Mouse (Mus musculus): ENCODE results near the gene Sit1. TPM values are rescaled to one million over a fixed set of nuclear protein-coding genes. Genes with fewer than 3 reads are reported as not detected.

Sit1 gene
- polyA plus RNA-seq, 1 experiment from 2014 or later = not detected

DNA sequence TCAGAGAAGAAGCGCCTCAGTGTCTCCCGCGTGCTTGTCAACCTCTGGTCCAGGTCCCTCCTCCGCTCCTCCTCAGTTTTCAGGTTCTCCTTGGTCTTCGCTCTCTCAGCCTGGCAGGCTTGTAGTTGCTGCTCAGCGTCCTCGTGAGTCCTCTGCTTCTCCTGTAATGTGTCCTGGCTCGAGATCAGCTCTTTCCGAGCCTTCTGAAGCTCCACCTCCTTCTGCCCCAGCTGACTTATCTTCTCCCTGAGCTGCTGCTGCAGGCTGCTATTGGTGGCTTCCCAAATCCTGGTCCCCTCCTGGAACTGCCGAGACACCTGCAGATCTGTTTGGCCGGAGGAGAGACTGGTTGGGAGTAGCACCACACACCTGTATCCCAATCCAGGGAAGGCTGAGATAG is 31.2 kb downstream of the Sit1 start:
- Histone ChIP-seq H3K27ac (replicated peaks; ENCODE audit: low read depth, low read length) (no peak overlapping the region), H3K9ac (replicated peaks; ENCODE audit: low read length) (no peak overlapping the region), H3K4me2 (ENCODE audit: low read length) (no peak overlapping the region), H3K27me3 (ENCODE audit: control insufficient read depth, insufficient read depth, low read length) (no peaks in the 10 kb centered on the region), H3K4me3 (replicated peaks; ENCODE audit: low read depth, low read length) (no peak overlapping the region), H3K36me3 (ENCODE audit: control insufficient read depth, insufficient read depth, low read length) (peaks cover 16% of the 10 kb centered on the region), H3K4me1 (ENCODE audit: control insufficient read depth, insufficient read depth, low read length) (peaks cover 11% of the 10 kb centered on the region; the same call in 1 of the 2 replicates), H3K9me3 (ENCODE audit: control insufficient read depth, low read length) (no peaks in the 10 kb centered on the region)
- no peak for ATAC-seq (ENCODE audit: low FRiP score, low TSS enrichment)
- no peak for DNase-seq
- WGBS = 65% methylated on average over 11 of the region's 11 CpGs

DNA sequence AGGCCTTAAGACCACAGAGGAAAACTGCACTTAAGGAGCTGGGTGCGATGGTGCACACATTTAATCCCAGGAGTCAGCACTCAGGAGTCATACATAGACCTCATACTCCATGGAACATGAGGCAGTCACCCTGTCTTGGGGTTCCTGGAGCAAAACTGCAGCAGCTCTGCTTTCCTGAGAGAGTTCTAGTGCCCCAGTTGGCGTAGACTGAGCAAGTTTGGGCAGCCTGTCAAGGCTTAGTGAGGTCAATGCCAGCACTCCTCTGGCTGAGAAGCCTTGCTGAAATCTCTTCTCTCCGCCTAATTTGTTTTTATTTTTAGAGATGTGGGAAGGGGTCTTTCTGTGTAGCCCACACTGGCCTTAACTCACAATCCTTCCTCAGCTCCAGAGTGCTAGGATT is 35.0 kb downstream of the Sit1 start:
- Histone ChIP-seq H3K36me3 (ENCODE audit: control insufficient read depth, insufficient read depth, low read length) (peaks cover 42% of the 10 kb centered on the region), H3K4me1 (ENCODE audit: control insufficient read depth, insufficient read depth, low read length) (peaks cover 16% of the 10 kb centered on the region), H3K27me3 (ENCODE audit: control insufficient read depth, insufficient read depth, low read length) (no peaks in the 10 kb centered on the region), H3K9ac (replicated peaks; ENCODE audit: low read length) (no peak overlapping the region), H3K27ac (replicated peaks; ENCODE audit: low read depth, low read length) (no peak overlapping the region), H3K9me3 (ENCODE audit: control insufficient read depth, low read length) (no peaks in the 10 kb centered on the region), H3K4me3 (replicated peaks; ENCODE audit: low read depth, low read length) (no peak overlapping the region), H3K4me2 (ENCODE audit: low read length) (no peak overlapping the region)
- DNase-seq (no peak), ATAC-seq (ENCODE audit: low FRiP score, low TSS enrichment) (no peak)
- 89% methylated on average over 3 of the region's 3 CpGs for WGBS

GRCm38 (mm10) chr4:43447251-43447650 is 36.3 kb downstream of the Sit1 start:
- Histone ChIP-seq H3K4me1 (ENCODE audit: control insufficient read depth, insufficient read depth, low read length) (peaks cover 11% of the 10 kb centered on the region), H3K9ac (replicated peaks; ENCODE audit: low read length) (no peak overlapping the region)
- WGBS = 85% methylated on average over 13 of the region's 13 CpGs

GRCm38 (mm10) chr4:43443511-43443910 is 40.0 kb downstream of the Sit1 start:
- peaks cover 39% of the 10 kb centered on the region for H3K36me3 ChIP-seq (ENCODE audit: control insufficient read depth, insufficient read depth, low read length)
- ATAC-seq (ENCODE audit: low FRiP score, low TSS enrichment) = no peak
- H3K9ac ChIP-seq (replicated peaks; ENCODE audit: low read length) = peak overlapping the region; percentile 98
- peak; percentile 61 for DNase-seq
- H3K27ac ChIP-seq (replicated peaks; ENCODE audit: low read depth, low read length) = peak overlapping the region; percentile 95
- peaks cover 13% of the 10 kb centered on the region for H3K4me1 ChIP-seq (ENCODE audit: control insufficient read depth, insufficient read depth, low read length)
- WGBS = 1% methylated on average over 28 of the region's 28 CpGs
- no peaks in the 10 kb centered on the region for H3K27me3 ChIP-seq (ENCODE audit: control insufficient read depth, insufficient read depth, low read length)
- peak overlapping the region; percentile 87 for H3K4me3 ChIP-seq (replicated peaks; ENCODE audit: low read depth, low read length)
- peak overlapping the region; percentile 83 for H3K4me2 ChIP-seq (ENCODE audit: low read length)
- no peaks in the 10 kb centered on the region for H3K9me3 ChIP-seq (ENCODE audit: control insufficient read depth, low read length)

More at GRCm38 (mm10) chr4:43447251-43447650, 36.3 kb downstream of the Sit1 start:
- H3K4me2 ChIP-seq (ENCODE audit: low read length) = no peak overlapping the region
- peaks cover 42% of the 10 kb centered on the region for H3K36me3 ChIP-seq (ENCODE audit: control insufficient read depth, insufficient read depth, low read length)
- DNase-seq = no peak
- no peak for ATAC-seq (ENCODE audit: low FRiP score, low TSS enrichment)
- H3K4me3 ChIP-seq (replicated peaks; ENCODE audit: low read depth, low read length) = no peak overlapping the region
- no peaks in the 10 kb centered on the region for H3K27me3 ChIP-seq (ENCODE audit: control insufficient read depth, insufficient read depth, low read length)
- no peak overlapping the region for H3K27ac ChIP-seq (replicated peaks; ENCODE audit: low read depth, low read length)
- H3K9me3 ChIP-seq (ENCODE audit: control insufficient read depth, low read length) = no peaks in the 10 kb centered on the region

DNA sequence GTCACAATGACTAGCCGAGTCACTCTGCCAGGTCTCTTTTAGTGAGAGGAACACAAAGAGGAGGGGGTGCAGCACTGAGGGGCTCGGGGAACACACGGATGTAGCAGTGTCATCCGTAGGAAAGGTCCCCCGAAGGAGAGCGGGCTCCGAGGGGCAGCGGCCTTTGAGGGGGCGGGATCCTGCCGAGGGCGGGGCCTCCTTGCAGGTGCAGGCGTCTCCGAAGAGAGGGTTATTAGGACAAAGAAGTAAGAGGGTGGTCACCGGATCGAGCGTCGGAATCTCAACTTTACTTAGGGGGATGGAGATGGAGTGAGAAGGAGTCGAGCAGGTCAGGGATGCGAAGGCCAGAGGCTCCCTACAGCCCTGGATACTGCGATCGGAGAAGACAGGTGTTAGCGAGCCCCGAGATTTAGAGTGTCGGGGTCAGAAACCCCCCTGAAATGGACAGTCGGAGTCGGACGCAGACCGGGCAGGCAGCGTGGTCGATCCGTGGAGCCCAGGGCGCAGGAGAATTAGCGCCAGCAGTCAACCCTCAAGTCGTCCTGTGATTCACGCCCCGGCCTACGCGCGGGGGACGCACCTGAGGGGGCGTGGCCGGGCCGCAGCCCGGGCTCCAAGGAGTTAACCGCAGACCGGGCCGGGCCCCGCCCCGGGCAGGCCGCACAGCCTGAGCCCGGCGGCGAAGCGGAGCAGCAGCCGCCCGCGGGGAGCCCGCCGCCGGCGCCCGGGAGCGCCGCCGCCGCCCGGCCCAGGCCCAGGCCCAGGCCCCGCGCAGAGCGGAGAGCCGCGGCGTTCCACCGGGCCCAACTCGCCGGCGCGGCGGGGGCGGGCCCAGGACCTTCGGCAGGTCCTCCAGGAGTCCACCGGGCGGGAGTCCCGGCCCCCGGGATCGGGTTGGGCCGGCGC is 40.8 kb downstream of the Sit1 start:
- DNase-seq (peak; percentile 89), ATAC-seq (ENCODE audit: low FRiP score, low TSS enrichment) (peak; percentile 72)
- WGBS = under 1% methylated on average over 88 of the region's 88 CpGs
- H3K9me3 ChIP-seq (ENCODE audit: control insufficient read depth, low read length) = no peaks in the 10 kb centered on the region
- H3K27me3 ChIP-seq (ENCODE audit: control insufficient read depth, insufficient read depth, low read length) = no peaks in the 10 kb centered on the region
- peak overlapping the region; percentile 83 for H3K4me2 ChIP-seq (ENCODE audit: low read length)
- H3K36me3 ChIP-seq (ENCODE audit: control insufficient read depth, insufficient read depth, low read length) = peaks cover 30% of the 10 kb centered on the region
- peak overlapping the region; percentile 98 for H3K9ac ChIP-seq (replicated peaks; ENCODE audit: low read length)
- peak overlapping the region; percentile 95 for H3K27ac ChIP-seq (replicated peaks; ENCODE audit: low read depth, low read length)
- H3K4me3 ChIP-seq (replicated peaks; ENCODE audit: low read depth, low read length) = peak overlapping the region; percentile 87
- peaks cover 13% of the 10 kb centered on the region for H3K4me1 ChIP-seq (ENCODE audit: control insufficient read depth, insufficient read depth, low read length)

DNA sequence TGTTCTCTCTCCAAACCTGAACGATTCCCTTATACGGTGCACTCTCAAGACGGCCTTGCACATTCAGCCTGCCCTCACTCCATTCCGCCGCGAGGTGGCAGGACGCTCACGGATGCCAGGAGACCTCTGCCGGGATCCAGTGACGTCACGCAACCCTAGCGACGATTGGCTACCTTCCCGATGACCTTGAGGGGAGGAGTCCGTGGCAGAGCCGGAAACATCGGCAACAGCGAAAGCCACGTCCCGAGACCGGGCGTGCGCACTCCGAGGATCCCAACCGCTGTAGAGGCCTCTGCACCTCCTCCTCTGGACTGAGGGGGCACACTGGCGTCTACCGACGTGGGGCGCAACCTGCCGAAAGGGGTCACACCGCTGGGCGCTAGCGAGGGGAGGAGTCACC is 41.5 kb downstream of the Sit1 start:
- under 1% methylated on average over 33 of the region's 33 CpGs for WGBS
- H3K9me3 ChIP-seq (ENCODE audit: control insufficient read depth, low read length) = no peaks in the 10 kb centered on the region
- H3K9ac ChIP-seq (replicated peaks; ENCODE audit: low read length) = peak overlapping the region; percentile 98
- peak overlapping the region; percentile 87 for H3K4me3 ChIP-seq (replicated peaks; ENCODE audit: low read depth, low read length)
- no peaks in the 10 kb centered on the region for H3K27me3 ChIP-seq (ENCODE audit: control insufficient read depth, insufficient read depth, low read length)
- peak overlapping the region; percentile 95 for H3K27ac ChIP-seq (replicated peaks; ENCODE audit: low read depth, low read length)
- peak; percentile 95 for ATAC-seq (ENCODE audit: low FRiP score, low TSS enrichment)
- peak; percentile 100 for DNase-seq
- peaks cover 13% of the 10 kb centered on the region for H3K4me1 ChIP-seq (ENCODE audit: control insufficient read depth, insufficient read depth, low read length)
- H3K36me3 ChIP-seq (ENCODE audit: control insufficient read depth, insufficient read depth, low read length) = peaks cover 24% of the 10 kb centered on the region
- peak overlapping the region; percentile 83 for H3K4me2 ChIP-seq (ENCODE audit: low read length)

DNA sequence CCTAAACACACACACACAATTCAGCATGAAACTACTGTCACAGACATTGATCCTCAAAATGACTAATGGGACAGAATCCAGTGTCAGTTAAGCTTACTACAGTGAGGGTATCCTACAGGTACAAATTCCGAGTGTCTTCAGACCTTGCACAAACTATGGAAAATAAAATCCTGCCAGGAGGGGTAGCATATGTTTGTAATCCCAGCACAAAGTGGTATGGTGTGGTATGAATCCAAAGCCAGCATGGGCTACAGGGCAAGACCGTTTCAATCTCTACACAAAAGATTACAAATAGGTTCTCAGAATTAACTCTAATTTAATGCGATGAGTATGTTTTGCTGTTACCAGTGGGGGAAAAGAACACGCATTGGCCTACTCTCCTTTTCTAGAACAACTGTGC is 41.9 kb downstream of the Sit1 start, which contains the start of gene Tesk1:
TSS of gene Tesk1 (plus strand) at position 301 of the 400 bp plus-strand sequence.
- WGBS = 25% methylated on average over 4 of the region's 4 CpGs

DNA sequence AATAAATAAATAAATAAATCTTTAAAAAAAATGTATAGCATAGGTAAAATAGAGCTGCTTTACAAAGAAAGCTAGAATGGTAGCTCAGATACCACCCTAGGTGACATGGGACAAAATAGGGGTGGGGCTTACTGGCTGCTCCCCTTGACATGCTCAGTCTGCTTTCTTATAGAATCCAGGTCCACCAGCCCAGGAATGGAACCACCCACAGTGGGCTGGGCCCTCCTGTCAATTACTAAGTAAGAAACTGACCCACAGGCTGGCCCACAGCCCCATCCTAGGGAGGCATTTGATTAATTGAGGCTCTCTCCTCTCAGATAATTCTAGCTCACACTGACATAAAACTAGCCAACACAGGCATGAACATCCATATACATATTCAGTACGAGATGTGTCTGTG is 50.7 kb downstream of the Sit1 start:
- H3K27ac ChIP-seq (replicated peaks; ENCODE audit: low read depth, low read length) = no peak overlapping the region
- no peaks in the 10 kb centered on the region for H3K9me3 ChIP-seq (ENCODE audit: control insufficient read depth, low read length)
- ATAC-seq (ENCODE audit: low FRiP score, low TSS enrichment) = no peak
- H3K4me3 ChIP-seq (replicated peaks; ENCODE audit: low read depth, low read length) = no peak overlapping the region
- 84% methylated on average over 1 of the region's 1 CpGs for WGBS
- no peak overlapping the region for H3K4me2 ChIP-seq (ENCODE audit: low read length)
- H3K36me3 ChIP-seq (ENCODE audit: control insufficient read depth, insufficient read depth, low read length) = peaks cover 2% of the 10 kb centered on the region; the same call in 1 of the 2 replicates
- H3K9ac ChIP-seq (replicated peaks; ENCODE audit: low read length) = no peak overlapping the region
- no peaks in the 10 kb centered on the region for H3K27me3 ChIP-seq (ENCODE audit: control insufficient read depth, insufficient read depth, low read length)
- H3K4me1 ChIP-seq (ENCODE audit: control insufficient read depth, insufficient read depth, low read length) = 0 out of 2 replicates have a peak, but pooled peaks cover 3% of the 10 kb centered on the region
- DNase-seq = no peak

More for the DNA sequence above, 41.9 kb downstream of the Sit1 start, which contains the start of gene Tesk1:
- H3K36me3 ChIP-seq (ENCODE audit: control insufficient read depth, insufficient read depth, low read length) = peaks cover 20% of the 10 kb centered on the region
- H3K27me3 ChIP-seq (ENCODE audit: control insufficient read depth, insufficient read depth, low read length) = no peaks in the 10 kb centered on the region
- H3K4me2 ChIP-seq (ENCODE audit: low read length) = peak within 1 kb of the TSS; percentile 83
- DNase-seq = no peak
- ATAC-seq (ENCODE audit: low FRiP score, low TSS enrichment) = peak; percentile 1; the same call in 1 of the 2 replicates
- H3K9ac ChIP-seq (replicated peaks; ENCODE audit: low read length) = peak within 1 kb of the TSS; percentile 98
- peaks cover 13% of the 10 kb centered on the region for H3K4me1 ChIP-seq (ENCODE audit: control insufficient read depth, insufficient read depth, low read length)
- peak within 1 kb of the TSS; percentile 95 for H3K27ac ChIP-seq (replicated peaks; ENCODE audit: low read depth, low read length)
- H3K4me3 ChIP-seq (replicated peaks; ENCODE audit: low read depth, low read length) = peak within 1 kb of the TSS; percentile 87
- no peaks in the 10 kb centered on the region for H3K9me3 ChIP-seq (ENCODE audit: control insufficient read depth, low read length)

Measured in midbrain, embryonic 14.5 days (tissue).